Mouse (Mus musculus): ENCODE results near the gene Commd6.
A peak's percentile ranks its signal among the peaks of the same experiment; 100 is the strongest.
"Not testable (repeated sequence)": the region's sequence is repeated elsewhere in the genome, so short reads cannot be mapped to it uniquely, and the experiment has no call there.

The Commd6 gene

GRCm38 (mm10) chr14:101608519-101609368 lies 31.7 kb downstream of the Commd6 start, which contains the start of gene Tbc1d4:
Gene Tbc1d4, minus strand, starts transcription at chr14:101609191.
- DNase-seq (ENCODE audit: low spot score) = peak; percentile 84

GRCm38 (mm10) chr14:101607631-101608518 lies 32.6 kb downstream of the Commd6 start:
- DNase-seq (ENCODE audit: low spot score) = peak; percentile 8

GRCm38 (mm10) chr14:101605843-101606242 lies 34.6 kb downstream of the Commd6 start:
- DNase-seq (ENCODE audit: low spot score) = no peak

GRCm38 (mm10) chr14:101602851-101603250 lies 37.6 kb downstream of the Commd6 start:
- DNase-seq (ENCODE audit: low spot score) = no peak

GRCm38 (mm10) chr14:101597096-101597715 lies 43.3 kb downstream of the Commd6 start:
- no peak for DNase-seq (ENCODE audit: low spot score)

GRCm38 (mm10) chr14:101596691-101597090 lies 43.8 kb downstream of the Commd6 start:
- DNase-seq (ENCODE audit: low spot score) = no peak

- peak; percentile 12 for DNase-seq (ENCODE audit: low spot score)
These were observed 45.0 kb downstream of the Commd6 start for GRCm38 (mm10) chr14:101595301-101596080.

GRCm38 (mm10) chr14:101594001-101594400 lies 46.5 kb downstream of the Commd6 start:
- DNase-seq (ENCODE audit: low spot score) = no peak

- DNase-seq (ENCODE audit: low spot score) = no peak
These were observed 47.1 kb downstream of the Commd6 start for GRCm38 (mm10) chr14:101593340-101593739.

GRCm38 (mm10) chr14:101591101-101591500 lies 49.4 kb downstream of the Commd6 start:
- no peak for DNase-seq (ENCODE audit: low spot score)

GRCm38 (mm10) chr14:101588209-101588991 lies 52.1 kb downstream of the Commd6 start:
- not testable (repeated sequence) for DNase-seq (ENCODE audit: low spot score)

GRCm38 (mm10) chr14:101587366-101588040 lies 53.0 kb downstream of the Commd6 start:
- DNase-seq (ENCODE audit: low spot score) = not testable (repeated sequence)

GRCm38 (mm10) chr14:101586096-101586495 lies 54.4 kb downstream of the Commd6 start:
- DNase-seq (ENCODE audit: low spot score) = no peak

All from urinary bladder, postnatal 14 days (tissue).